8 mouse cellular contexts compared by ENCODE assay signal in genomic region chr7:105633127-105633800, GRCm38 (mm10). TPM values are rescaled to one million over a fixed set of nuclear protein-coding genes. Genes with fewer than 3 reads are reported as not detected.
DNase-seq lines count a peak whose midpoint lies in the region; ATAC-seq lines count a peak whose summit lies in the region.

Gene Trim3 (minus strand): TSS chr7:105633571.

- under 1% methylated on average over 45 of the region's 71 CpGs for WGBS in hindbrain, embryonic 13.5 days

- H3K27me3 ChIP-seq in hindbrain, embryonic 13.5 days = 0 out of 2 replicates have a peak, but pooled peaks cover 4% of the 10 kb centered on the region

- no peaks in the 10 kb centered on the region for H3K9me3 ChIP-seq in hindbrain, embryonic 13.5 days

- H3K4me3 ChIP-seq in hindbrain, embryonic 13.5 days = peak within 1 kb of the TSS; percentile 84

- H3K9ac ChIP-seq in hindbrain, embryonic 13.5 days = peak within 1 kb of the TSS; percentile 93

- DNase-seq in R1 (ENCODE audit: low read depth, low spot score) = peak; percentile 81
- DNase-seq in cerebellum, postnatal 25 days = peak; percentile 95 to 99
- DNase-seq in frontal cortex, postnatal 25 days (ENCODE audit: low spot score in 2 of 2) = peak; percentile 69 to 81
- peak; percentile 80 to 83 for DNase-seq in layer of hippocampus, postnatal 25 days (ENCODE audit: extremely low spot score in 1 of 2, low spot score in 1 of 2)
- DNase-seq in lung, postnatal 14 days = peak; percentile 95
- DNase-seq in retina, adult 2 months (ENCODE audit: low read depth, low spot score) = peak; percentile 77
- peak; percentile 84 for DNase-seq in thymus, postnatal 25 days

- peak within 1 kb of the TSS; percentile 78 for H3K4me2 ChIP-seq in hindbrain, embryonic 13.5 days

- H3K4me1 ChIP-seq in hindbrain, embryonic 13.5 days (replicated peaks) = peaks cover 65% of the 10 kb centered on the region

- ATAC-seq in hindbrain, embryonic 13.5 days (ENCODE audit: low FRiP score) = peak; percentile 87

- H3K27ac ChIP-seq in hindbrain, embryonic 13.5 days = peak within 1 kb of the TSS; percentile 93

- peaks cover 26% of the 10 kb centered on the region for H3K36me3 ChIP-seq in hindbrain, embryonic 13.5 days

RNA-seq across cellular contexts. Expression of gene Trim3, which starts in this region (rescaled TPM):
- 82.1 and 83.2 TPM in 2 replicates for polyA plus RNA-seq in hindbrain, embryonic 13.5 days (2015; fragmentation: Nextera tagmentation; extraction: Ambion mirVana)
- 100 to 1,000 TPM; 124 to 145 TPM for total RNA-seq in layer of hippocampus, postnatal 25 days (2021)

Comparison
In these comparisons a context has a peak if more than half of its experiments do, and no peak if none do; other contexts are left out.
1. Peak in every context shown above with its lines: DNase-seq, ATAC-seq, H3K4me3 ChIP-seq and H3K27ac ChIP-seq.